Mouse (Mus musculus) left cerebral cortex, adult 8-10 months (tissue): ENCODE measurements around the gene Gm11939. TPM values are rescaled to one million over a fixed set of nuclear protein-coding genes. Genes with fewer than 3 reads are reported as not detected.

Experiments
- total RNA-seq, 4 experiments: library from RNA; stranded (reverse); gene quantifications; 2 replicates each; pipeline ENCODE4 v1.2.4; 2022

Gene Gm11939
- total RNA-seq, 4 experiments from 2014 or later = not detected

Other genes with a start within 250 kb of the Gm11939 start
- not detected for gene Krt25, start 236.5 kb downstream of the Gm11939 start, total RNA-seq
- under 1 TPM in 1 of 4 experiments, not detected in 3; 0.14 TPM for gene Krt26, start 221.5 kb downstream of the Gm11939 start, total RNA-seq
- gene Krt27, start 208.4 kb downstream of the Gm11939 start, total RNA-seq = not detected
- gene Krt28, start 184.6 kb downstream of the Gm11939 start, total RNA-seq = under 1 TPM in 1 of 4 experiments, not detected in 3; 0.21 TPM
- 10 to 100 TPM; 11.4 to 13.8 (median 12.0) TPM for gene Krt10, start 170.1 kb downstream of the Gm11939 start, total RNA-seq
- gene Krt12, start 137.2 kb downstream of the Gm11939 start, total RNA-seq = 10 to 100 TPM in 1 of 4 experiments, 1 to 10 TPM in 3; 8.6 to 10.0 (median 9.5) TPM
- not detected for gene Krt20, start 121.3 kb downstream of the Gm11939 start, total RNA-seq
- gene Krt23, start 66.3 kb downstream of the Gm11939 start, total RNA-seq = not detected
- gene Krt39, start 38.1 kb downstream of the Gm11939 start, total RNA-seq = not detected
- gene Krt40, start 16.3 kb downstream of the Gm11939 start, total RNA-seq = not detected
- not detected for gene Krtap3-3, start 8.6 kb downstream of the Gm11939 start, total RNA-seq
- not detected for gene Krtap3-2, start 2.6 kb downstream of the Gm11939 start, total RNA-seq
- not detected for gene Krtap3-1, start 7.2 kb upstream of the Gm11939 start, total RNA-seq
- not detected for gene Krtap1-5, start 21.6 kb upstream of the Gm11939 start, total RNA-seq
- not detected for gene Krtap1-4, start 24.2 kb upstream of the Gm11939 start, total RNA-seq
- gene Krtap1-3, start 31.9 kb upstream of the Gm11939 start, total RNA-seq = not detected
- not detected for gene Krtap9-3, start 38.6 kb upstream of the Gm11939 start, total RNA-seq
- not detected for gene Gm11938, start 43.8 kb upstream of the Gm11939 start, total RNA-seq
- gene Gm11937, start 50.7 kb upstream of the Gm11939 start, total RNA-seq = not detected
- not detected for gene Krtap2-4, start 55.4 kb upstream of the Gm11939 start, total RNA-seq
- not detected for gene Gm11562, start 61.0 kb upstream of the Gm11939 start, total RNA-seq
- not detected for gene Krtap4-1, start 68.8 kb upstream of the Gm11939 start, total RNA-seq
- not detected for gene Krtap4-2, start 75.6 kb upstream of the Gm11939 start, total RNA-seq
- not detected for gene Krtap4-7, start 84.6 kb upstream of the Gm11939 start, total RNA-seq
- gene Gm11555, start 90.8 kb upstream of the Gm11939 start, total RNA-seq = not detected
- not detected for gene Gm11563, start 99.5 kb upstream of the Gm11939 start, total RNA-seq
- gene Krtap4-6, start 106.5 kb upstream of the Gm11939 start, total RNA-seq = not detected
- gene Gm14190, start 131.3 kb upstream of the Gm11939 start, total RNA-seq = not detected
- gene Gm14180, start 174.8 kb upstream of the Gm11939 start, total RNA-seq = not detected
- not detected for gene Gm11595, start 213.4 kb upstream of the Gm11939 start, total RNA-seq
- not detected for gene Krtap4-8, start 221.2 kb upstream of the Gm11939 start, total RNA-seq
- not detected for gene Krtap4-9, start 225.7 kb upstream of the Gm11939 start, total RNA-seq
- gene Gm11596, start 234.0 kb upstream of the Gm11939 start, total RNA-seq = not detected
- not detected for gene Gm11569, start 239.5 kb upstream of the Gm11939 start, total RNA-seq
- not detected for gene Gm11554, start 245.0 kb upstream of the Gm11939 start, total RNA-seq